Comparison of ENCODE assay signal across 12 mouse cellular contexts in genomic region chr11:51342776-51343175, GRCm38 (mm10). TPM values are rescaled to one million over a fixed set of nuclear protein-coding genes. Genes with fewer than 3 reads are reported as not detected.
DNase-seq lines count a peak whose midpoint lies in the region; ATAC-seq lines count a peak whose summit lies in the region.
"Had no signal": no experiment of that assay in that cellular context is flagged by ENCODE, and none has a peak within 500 bp of the region (broad histone marks: within the 10 kb centered on the region; RNA-seq: fewer than 3 reads in every experiment).

No protein-coding gene starts in this region.

- H3K9me3 ChIP-seq in forebrain, embryonic 16.5 days (ENCODE audit: control insufficient read depth, low read length): no peaks in the 10 kb centered on the region
- no peaks in the 10 kb centered on the region for H3K9me3 ChIP-seq in forebrain, embryonic 14.5 days (replicated peaks; ENCODE audit: control insufficient read depth, low read length)
- H3K9me3 ChIP-seq: hindbrain, embryonic 12.5 days; kidney, embryonic 15.5 days; midbrain, embryonic 12.5 days had no signal

- WGBS in forebrain, embryonic 16.5 days: 75% methylated on average over 6 of the region's 6 CpGs
- 87% methylated on average over 6 of the region's 6 CpGs for WGBS in forebrain, embryonic 14.5 days

- no peak overlapping the region for H3K4me2 ChIP-seq in forebrain, embryonic 16.5 days (ENCODE audit: low read length)
- no peak overlapping the region for H3K4me2 ChIP-seq in forebrain, embryonic 14.5 days (ENCODE audit: low read length)
- H3K4me2 ChIP-seq: hindbrain, embryonic 12.5 days; kidney, embryonic 15.5 days; midbrain, embryonic 12.5 days had no signal

- no peaks in the 10 kb centered on the region for H3K36me3 ChIP-seq in forebrain, embryonic 16.5 days (ENCODE audit: control insufficient read depth, insufficient read depth)
- no peaks in the 10 kb centered on the region for H3K36me3 ChIP-seq in forebrain, embryonic 14.5 days (ENCODE audit: control insufficient read depth, insufficient read depth, low read length)
- H3K36me3 ChIP-seq: hindbrain, embryonic 12.5 days; kidney, embryonic 15.5 days; midbrain, embryonic 12.5 days had no signal

- no peaks in the 10 kb centered on the region; the same call in none of the 2 replicates for H3K4me1 ChIP-seq in forebrain, embryonic 16.5 days (replicated peaks; ENCODE audit: control insufficient read depth, insufficient read depth, low read length)
- no peaks in the 10 kb centered on the region for H3K4me1 ChIP-seq in forebrain, embryonic 14.5 days (ENCODE audit: control insufficient read depth, insufficient read depth, low read length)
- H3K4me1 ChIP-seq: midbrain, embryonic 12.5 days had no signal

- H3K27me3 ChIP-seq in forebrain, embryonic 16.5 days (replicated peaks; ENCODE audit: control insufficient read depth, insufficient read depth, low read length): no peaks in the 10 kb centered on the region
- no peaks in the 10 kb centered on the region for H3K27me3 ChIP-seq in forebrain, embryonic 14.5 days (replicated peaks; ENCODE audit: control insufficient read depth, insufficient read depth, low read length)
- H3K27me3 ChIP-seq: hindbrain, embryonic 12.5 days; kidney, embryonic 15.5 days; midbrain, embryonic 12.5 days had no signal

- no peak for DNase-seq in forebrain, embryonic 14.5 days (ENCODE audit: low spot score)
- DNase-seq in cerebellum, postnatal 10 days: peak; percentile 74 to 75
- DNase-seq in layer of hippocampus, adult 18-20 months (ENCODE audit: low spot score in 2 of 2): peak; percentile 74 to 89
- peak; percentile 67 to 91 for DNase-seq in left cerebral cortex, postnatal 25 days (ENCODE audit: low spot score in 2 of 2)
- DNase-seq in natural killer cell, adult 2 months (ENCODE audit: low spot score in 2 of 2): no peak
- DNase-seq in thymus, postnatal 36 days: no peak
- DNase-seq in T-cell, adult 2 months (ENCODE audit: low spot score): no peak

- intact Hi-C loops in left cerebral cortex, postnatal 25 days (cut with DNase I): loop anchor here (5.0 kb wide), 1 partner anchor 40 kb away; no protein-coding TSS in a partner anchor

- no peak overlapping the region for H3K4me3 ChIP-seq in forebrain, embryonic 16.5 days (replicated peaks; ENCODE audit: low read length)
- H3K4me3 ChIP-seq in forebrain, embryonic 14.5 days (ENCODE audit: low read depth, low read length): no peak overlapping the region
- H3K4me3 ChIP-seq: hindbrain, embryonic 12.5 days; kidney, embryonic 15.5 days; midbrain, embryonic 12.5 days had no signal

- 0 out of 2 replicates have a peak, but pooled peaks have one; percentile 45 for ATAC-seq in forebrain, embryonic 16.5 days
- no peak for ATAC-seq in forebrain, embryonic 14.5 days

- no peak overlapping the region for H3K9ac ChIP-seq in forebrain, embryonic 16.5 days (replicated peaks; ENCODE audit: low read depth, low read length)
- H3K9ac ChIP-seq in forebrain, embryonic 14.5 days (ENCODE audit: low read length): no peak overlapping the region
- H3K9ac ChIP-seq: hindbrain, embryonic 12.5 days; kidney, embryonic 15.5 days; liver, embryonic 14.5 days; midbrain, embryonic 12.5 days had no signal

- no peak overlapping the region for H3K27ac ChIP-seq in forebrain, embryonic 16.5 days (ENCODE audit: low read length)
- H3K27ac ChIP-seq in forebrain, embryonic 14.5 days (ENCODE audit: low read depth, low read length): no peak overlapping the region
- H3K27ac ChIP-seq: hindbrain, embryonic 12.5 days; kidney, embryonic 15.5 days; liver, embryonic 14.5 days; midbrain, embryonic 12.5 days had no signal

RNA-seq across cellular contexts. Expression of gene Col23a1, which starts 53.1 kb away (rescaled TPM):
- polyA plus RNA-seq in forebrain, embryonic 16.5 days (2015; fragmentation: Nextera tagmentation; extraction: Ambion mirVana): 3.0 and 3.3 TPM in 2 replicates
- polyA plus RNA-seq in forebrain, embryonic 14.5 days (2014; fragmentation: Nextera tagmentation; extraction: Ambion mirVana): 2.5 and 3.1 TPM in 2 replicates
- 1 to 10 TPM; 5.5 to 8.8 TPM for total RNA-seq in layer of hippocampus, adult 18-20 months (2021)
- 10 to 100 TPM in 1 of 2 experiments, 1 to 10 TPM in 1; 8.8 to 10.9 TPM for total RNA-seq in left cerebral cortex, postnatal 25 days (2021)

Comparison
In these comparisons a context has a peak if more than half of its experiments do, and no peak if none do; other contexts are left out.
1. DNase-seq: peak in cerebellum, postnatal 10 days (2 of 2), layer of hippocampus, adult 18-20 months (2 of 2) and left cerebral cortex, postnatal 25 days (2 of 2); none in forebrain, embryonic 14.5 days (single experiment), natural killer cell, adult 2 months (0 of 2), thymus, postnatal 36 days (0 of 2) and T-cell, adult 2 months (single experiment).